Mouse (Mus musculus): Measurements from ENCODE around the gene Wwox.

Gene Wwox

DNA sequence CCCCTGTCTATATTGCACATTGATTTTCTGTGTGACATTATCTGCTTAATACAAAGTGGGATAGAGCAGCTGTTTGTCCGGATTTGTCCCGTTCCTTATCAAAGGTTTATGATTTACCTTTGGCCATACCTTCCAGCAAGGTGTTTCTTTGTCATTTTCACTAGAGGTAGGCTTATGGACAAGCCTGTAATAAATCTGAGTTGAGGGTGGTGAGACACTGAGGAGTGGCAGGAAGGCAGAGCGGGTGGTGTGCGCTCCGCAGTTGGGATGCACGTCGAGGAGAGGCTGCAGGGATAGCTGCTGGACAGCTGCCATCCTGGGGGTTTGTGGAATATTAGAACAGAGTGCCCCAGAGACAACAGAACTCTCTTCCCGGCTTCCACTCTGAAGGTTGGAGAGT lies 458.0 kb downstream of the Wwox start:
- DNase-seq (ENCODE audit: low spot score): no peak

DNA sequence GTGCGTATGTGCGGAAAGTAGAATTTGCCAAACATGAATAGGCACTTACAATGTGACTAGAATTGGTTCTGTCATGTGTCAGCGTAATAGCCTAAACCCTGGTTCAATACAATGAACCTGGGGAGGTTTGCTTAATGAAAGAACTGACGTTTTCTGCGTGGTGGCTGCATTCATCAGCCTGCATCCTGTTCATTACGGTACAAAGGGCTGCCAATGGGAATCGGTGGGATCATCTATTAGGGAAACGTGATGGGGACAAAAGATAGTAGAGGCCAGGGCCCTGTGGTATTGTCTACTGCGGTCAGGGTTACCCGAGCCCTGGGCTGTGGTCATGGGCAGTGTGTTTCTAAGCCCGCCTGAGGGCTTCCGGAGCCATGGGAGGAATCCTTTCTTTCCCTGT lies 459.7 kb downstream of the Wwox start:
- DNase-seq (ENCODE audit: low spot score): peak; percentile 87

GRCm38 (mm10) chr8:114902584-114902983 lies 463.1 kb downstream of the Wwox start:
- no peak for DNase-seq (ENCODE audit: low spot score)

GRCm38 (mm10) chr8:114908086-114908485 lies 468.6 kb downstream of the Wwox start:
- no peak for DNase-seq (ENCODE audit: low spot score)

DNA sequence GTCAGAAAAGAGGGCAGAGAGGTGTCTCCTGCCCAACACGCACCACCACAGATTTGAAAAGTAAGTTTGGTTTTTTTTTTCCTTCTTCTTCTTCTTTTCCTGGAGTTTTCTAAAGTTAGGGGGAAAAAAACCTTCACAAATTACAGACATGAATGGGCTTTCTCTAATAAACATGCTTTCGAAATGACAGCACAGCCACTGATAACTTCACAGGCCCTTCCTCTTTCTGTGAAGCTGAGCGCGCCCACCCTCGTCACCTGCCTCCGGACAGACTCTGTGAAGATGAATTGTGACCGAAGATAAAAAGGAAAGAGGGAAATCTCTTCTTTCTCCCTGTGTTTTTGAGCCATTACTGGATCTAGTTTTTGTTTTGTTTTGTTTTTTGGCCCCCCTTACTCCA lies 469.1 kb downstream of the Wwox start:
- no peak for DNase-seq (ENCODE audit: low spot score)

DNA sequence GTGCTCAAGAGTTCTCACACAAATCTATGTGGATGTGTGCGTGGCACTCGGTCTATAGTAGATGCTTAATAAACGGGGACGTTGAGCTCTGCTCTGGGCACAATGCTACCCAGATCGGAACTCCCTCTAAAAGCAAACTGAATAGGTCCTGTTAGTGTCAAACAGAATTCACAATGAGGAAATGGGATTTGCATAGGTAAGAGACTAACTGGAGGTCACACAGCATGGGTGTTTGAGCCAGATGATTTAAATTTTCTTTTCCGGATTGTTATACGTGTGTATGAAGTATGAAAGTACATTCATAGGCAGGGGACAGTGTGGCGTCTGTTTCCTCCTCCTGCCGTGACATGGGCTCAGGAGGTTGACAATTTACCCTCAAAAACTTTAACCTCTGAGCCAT lies 469.7 kb downstream of the Wwox start:
- DNase-seq (ENCODE audit: low spot score): no peak

GRCm38 (mm10) chr8:114911031-114911580 lies 471.7 kb downstream of the Wwox start:
- DNase-seq (ENCODE audit: low spot score): no peak

DNA sequence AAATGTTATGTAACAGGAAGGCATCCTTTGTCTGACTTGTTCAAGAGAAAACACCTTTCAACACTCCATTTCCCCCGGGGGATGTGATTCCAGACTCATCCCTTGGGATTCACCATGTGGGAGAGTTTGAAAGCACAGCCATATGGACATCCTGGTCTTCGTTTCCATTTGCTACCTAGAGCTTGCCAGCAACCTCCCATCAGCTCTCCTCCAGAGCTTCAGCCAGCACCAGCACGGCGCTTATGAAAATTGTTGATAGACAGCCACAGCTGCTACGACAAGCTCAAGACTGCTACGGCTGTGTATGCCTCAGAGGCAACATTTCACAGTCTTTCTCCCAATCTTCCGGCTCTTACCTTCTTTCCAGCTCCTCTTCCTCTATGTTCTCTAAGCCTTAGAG lies 484.2 kb downstream of the Wwox start:
- no peak for DNase-seq (ENCODE audit: low spot score)

- no peak for DNase-seq (ENCODE audit: low spot score)
Observed at GRCm38 (mm10) chr8:114927412-114927811, 488.0 kb downstream of the Wwox start.

- DNase-seq (ENCODE audit: low spot score): no peak
Observed at GRCm38 (mm10) chr8:114927917-114928316, 488.5 kb downstream of the Wwox start.

DNA sequence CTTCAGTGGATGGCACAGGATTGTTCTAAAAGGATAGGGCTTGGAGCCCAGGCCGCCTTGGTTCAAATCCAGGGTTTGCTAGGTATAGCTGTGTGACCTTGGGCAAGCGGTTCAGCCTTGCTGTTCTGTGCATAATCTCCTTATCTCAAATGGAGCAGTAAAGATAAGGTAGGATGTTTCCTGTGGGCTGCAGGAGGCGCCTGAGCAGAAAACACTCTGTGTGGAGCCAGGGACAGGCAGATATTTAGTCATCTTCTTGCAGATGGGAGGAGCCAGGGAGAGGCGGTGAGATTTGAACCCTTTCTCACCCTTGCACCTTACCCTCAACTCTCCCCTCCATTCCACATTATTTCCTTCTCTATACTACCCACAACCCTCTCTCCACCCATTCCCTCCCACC lies 490.1 kb downstream of the Wwox start:
- no peak for DNase-seq (ENCODE audit: low spot score)

DNA sequence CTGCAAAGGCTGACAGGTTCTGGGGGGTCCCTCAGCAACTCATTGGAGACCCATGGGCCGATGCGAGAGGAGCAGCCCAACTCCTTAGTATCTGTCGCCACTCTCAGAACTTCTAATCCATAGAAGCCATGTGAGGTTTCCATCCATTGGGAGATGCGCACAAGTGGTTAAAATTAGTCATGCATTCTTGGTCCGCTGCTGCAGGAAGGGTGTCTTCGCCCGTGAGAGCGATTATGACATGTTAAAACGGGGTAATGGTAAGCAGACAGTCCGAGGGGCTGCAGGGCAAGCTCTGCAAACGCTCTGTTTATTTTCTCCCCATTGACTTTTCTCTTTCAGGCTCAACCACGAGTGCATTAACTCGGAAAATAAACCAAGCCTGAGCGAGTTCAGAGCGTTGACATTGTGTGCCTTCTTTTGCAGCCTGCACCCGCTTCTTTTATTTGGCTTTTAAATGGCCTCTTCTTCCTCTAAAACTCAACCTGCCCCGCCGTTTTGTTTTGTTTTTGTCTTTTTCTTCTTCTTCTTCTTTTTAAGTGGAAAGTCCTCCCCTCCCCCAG lies 492.7 kb downstream of the Wwox start:
- DNase-seq (ENCODE audit: low spot score): peak; percentile 39

- DNase-seq (ENCODE audit: low spot score): peak; percentile 45
Observed at GRCm38 (mm10) chr8:114933248-114933647, 493.8 kb downstream of the Wwox start.

DNA sequence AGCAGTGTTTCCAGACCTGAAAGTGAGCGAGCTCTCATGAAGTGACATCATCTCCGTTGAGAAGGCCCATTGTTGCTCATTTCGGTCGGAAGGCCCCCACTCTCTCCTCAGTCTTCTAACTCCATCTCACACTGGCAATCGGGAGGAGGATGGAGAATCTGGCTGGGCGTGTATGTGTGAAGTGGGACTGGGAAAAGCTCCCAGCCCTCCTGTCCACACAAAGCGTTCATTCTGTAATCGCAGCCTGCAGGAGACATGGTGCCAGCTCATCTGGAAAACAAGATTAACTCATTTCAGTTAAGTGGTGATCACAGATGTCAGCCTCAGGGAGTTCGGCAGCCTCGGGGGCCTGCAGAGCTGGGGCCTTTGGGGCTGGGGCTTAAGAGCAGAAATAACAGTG lies 497.4 kb downstream of the Wwox start:
- DNase-seq (ENCODE audit: low spot score): peak; percentile 93

DNA sequence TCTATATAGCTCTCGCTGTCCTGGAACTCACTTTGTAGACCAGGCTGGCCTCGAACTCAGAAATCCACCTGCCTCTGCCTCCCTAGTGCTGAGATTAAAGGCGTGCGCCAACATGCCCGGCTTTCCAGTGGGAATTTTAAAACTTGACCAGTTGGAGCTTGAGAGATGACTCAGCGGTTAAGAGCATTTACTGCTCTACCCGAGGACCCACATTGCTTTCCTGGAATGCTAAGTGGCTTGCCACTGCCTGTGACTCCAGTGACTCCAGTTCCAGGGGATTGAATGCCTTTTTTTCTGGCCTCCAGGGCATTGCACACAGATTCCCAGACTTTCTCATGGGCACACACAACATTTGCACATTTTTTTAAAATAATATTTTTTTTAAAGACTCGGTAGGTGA lies 499.9 kb downstream of the Wwox start:
- DNase-seq (ENCODE audit: low spot score): no peak

DNA sequence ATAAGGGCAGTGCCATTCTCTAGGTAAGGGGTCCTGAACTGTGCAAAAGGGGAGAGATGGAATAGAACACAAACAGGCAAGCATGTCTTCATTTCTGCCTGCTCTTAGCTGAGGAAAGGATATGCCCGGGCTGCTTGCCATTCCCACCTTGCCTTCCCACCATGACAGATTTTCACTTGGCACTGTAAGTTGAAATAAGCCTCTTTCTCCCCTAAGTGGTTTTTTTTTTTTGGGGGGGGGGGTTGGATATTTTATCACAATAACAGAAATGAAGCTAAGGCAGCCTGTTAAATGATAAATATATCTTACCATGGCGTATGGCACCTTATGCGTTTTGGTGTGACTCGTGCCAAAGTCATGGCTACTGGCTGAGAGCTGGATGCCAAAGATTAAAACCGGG lies 501.6 kb downstream of the Wwox start:
- DNase-seq (ENCODE audit: low spot score): no peak

DNA sequence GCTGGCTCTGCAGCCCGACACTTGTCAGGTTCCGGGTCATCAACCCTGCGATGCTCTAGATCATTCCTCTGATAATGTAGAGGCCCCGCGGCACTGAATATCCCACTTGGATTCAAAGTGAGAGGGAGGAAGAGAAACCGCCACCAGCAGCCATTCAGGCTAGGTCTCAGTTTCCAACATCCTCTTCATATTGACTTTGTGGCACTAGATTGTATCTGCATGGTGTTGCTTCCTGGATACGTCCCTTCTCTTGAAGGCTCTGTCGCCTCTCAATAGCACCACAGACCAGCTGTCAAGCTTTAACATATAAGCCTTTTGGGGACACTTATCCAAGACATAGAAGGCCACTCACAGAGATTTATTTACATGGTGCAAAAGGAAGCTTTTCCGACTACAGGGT lies 502.2 kb downstream of the Wwox start:
- DNase-seq (ENCODE audit: low spot score): no peak

GRCm38 (mm10) chr8:114947921-114948320 lies 508.5 kb downstream of the Wwox start:
- no peak for DNase-seq (ENCODE audit: low spot score)

- DNase-seq (ENCODE audit: low spot score): no peak
Observed at GRCm38 (mm10) chr8:114956377-114957168, 517.1 kb downstream of the Wwox start.

- peak; percentile 11 for DNase-seq (ENCODE audit: low spot score)
Observed at GRCm38 (mm10) chr8:114958437-114959107, 519.1 kb downstream of the Wwox start.

GRCm38 (mm10) chr8:114959406-114959805 lies 520.0 kb downstream of the Wwox start:
- no peak for DNase-seq (ENCODE audit: low spot score)

GRCm38 (mm10) chr8:114962494-114962893 lies 523.0 kb downstream of the Wwox start:
- no peak for DNase-seq (ENCODE audit: low spot score)

DNA sequence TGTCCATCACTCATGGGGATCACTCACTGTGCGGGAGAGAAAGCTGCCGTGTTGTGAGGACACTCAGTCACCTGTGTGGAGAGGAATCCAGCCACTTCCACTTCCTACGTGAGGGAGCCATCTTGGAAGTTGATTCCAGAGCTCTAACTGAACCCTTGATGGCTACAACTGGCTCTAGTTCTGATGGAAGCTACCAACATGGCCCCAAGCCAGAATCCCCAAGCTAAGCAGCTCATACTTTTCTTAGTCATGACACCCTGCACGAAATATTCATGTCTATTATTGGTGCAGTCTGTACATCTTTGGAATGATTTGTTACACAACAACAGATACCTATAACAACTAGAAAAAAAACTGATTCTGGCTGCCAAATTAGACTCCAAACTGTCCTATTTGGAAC lies 523.8 kb downstream of the Wwox start:
- no peak for DNase-seq (ENCODE audit: low spot score)

All from retina, embryonic 14.5 days (tissue).